Mouse (Mus musculus) kidney, postnatal 10 days (tissue): ENCODE data around the gene Piga.

Source experiments
- DNase-seq: peaks from one replicate; pipeline ENCODE4 v3.0.0; 2021; ENCODE audit warnings: mixed read lengths

The Piga gene

GRCm38 (mm10) chrX:164419471-164419939 lies at the start of gene Piga:
Gene Piga, plus strand, starts transcription at chrX:164419787.
- DNase-seq = peak; percentile 94

- no peak for DNase-seq
Measured at GRCm38 (mm10) chrX:164370576-164370975, 49.0 kb upstream of the Piga start.

- DNase-seq = peak; percentile 49
Measured at GRCm38 (mm10) chrX:164373081-164373480, 46.5 kb upstream of the Piga start, which contains the start of gene Vegfd. Gene Vegfd, plus strand, starts transcription at chrX:164373378.

- peak; percentile 25 for DNase-seq
Measured at GRCm38 (mm10) chrX:164374586-164374985, 45.0 kb upstream of the Piga start.

- DNase-seq = no peak
Measured at GRCm38 (mm10) chrX:164379721-164380120, 39.9 kb upstream of the Piga start.

- peak; percentile 87 for DNase-seq
Measured at GRCm38 (mm10) chrX:164381618-164382408, 37.8 kb upstream of the Piga start.

GRCm38 (mm10) chrX:164394091-164394490 lies 25.5 kb upstream of the Piga start:
- no peak for DNase-seq

- DNase-seq = no peak
Measured at GRCm38 (mm10) chrX:164398456-164398855, 21.1 kb upstream of the Piga start.

GRCm38 (mm10) chrX:164405080-164405649 lies 14.4 kb upstream of the Piga start:
- no peak for DNase-seq

- DNase-seq = no peak
Measured at GRCm38 (mm10) chrX:164406133-164407022, 13.2 kb upstream of the Piga start.

GRCm38 (mm10) chrX:164408301-164408927 lies 11.2 kb upstream of the Piga start:
- no peak for DNase-seq

- DNase-seq = no peak
Measured at GRCm38 (mm10) chrX:164410562-164410961, 9.0 kb upstream of the Piga start.

GRCm38 (mm10) chrX:164416803-164417202 lies 2.8 kb upstream of the Piga start:
- no peak for DNase-seq

GRCm38 (mm10) chrX:164418008-164418407 lies 1.6 kb upstream of the Piga start:
- DNase-seq = no peak

GRCm38 (mm10) chrX:164419955-164420354 lies 368 bp downstream of the Piga start:
- no peak for DNase-seq

- DNase-seq = no peak
Measured at GRCm38 (mm10) chrX:164420518-164420917, 931 bp downstream of the Piga start.

GRCm38 (mm10) chrX:164424821-164425220 lies 5.2 kb downstream of the Piga start:
- DNase-seq = no peak

GRCm38 (mm10) chrX:164427295-164427694 lies 7.7 kb downstream of the Piga start:
- DNase-seq = no peak

GRCm38 (mm10) chrX:164428224-164428623 lies 8.6 kb downstream of the Piga start:
- no peak for DNase-seq

GRCm38 (mm10) chrX:164430621-164431020 lies 11.0 kb downstream of the Piga start:
- no peak for DNase-seq

- DNase-seq = no peak
Measured at GRCm38 (mm10) chrX:164431133-164431532, 11.5 kb downstream of the Piga start.

- no peak for DNase-seq
Measured at GRCm38 (mm10) chrX:164431541-164431940, 12.0 kb downstream of the Piga start.

- no peak for DNase-seq
Measured at GRCm38 (mm10) chrX:164432682-164433081, 13.1 kb downstream of the Piga start.
